ENCODE assay signal across 8 mouse cellular contexts in the genomic region with DNA sequence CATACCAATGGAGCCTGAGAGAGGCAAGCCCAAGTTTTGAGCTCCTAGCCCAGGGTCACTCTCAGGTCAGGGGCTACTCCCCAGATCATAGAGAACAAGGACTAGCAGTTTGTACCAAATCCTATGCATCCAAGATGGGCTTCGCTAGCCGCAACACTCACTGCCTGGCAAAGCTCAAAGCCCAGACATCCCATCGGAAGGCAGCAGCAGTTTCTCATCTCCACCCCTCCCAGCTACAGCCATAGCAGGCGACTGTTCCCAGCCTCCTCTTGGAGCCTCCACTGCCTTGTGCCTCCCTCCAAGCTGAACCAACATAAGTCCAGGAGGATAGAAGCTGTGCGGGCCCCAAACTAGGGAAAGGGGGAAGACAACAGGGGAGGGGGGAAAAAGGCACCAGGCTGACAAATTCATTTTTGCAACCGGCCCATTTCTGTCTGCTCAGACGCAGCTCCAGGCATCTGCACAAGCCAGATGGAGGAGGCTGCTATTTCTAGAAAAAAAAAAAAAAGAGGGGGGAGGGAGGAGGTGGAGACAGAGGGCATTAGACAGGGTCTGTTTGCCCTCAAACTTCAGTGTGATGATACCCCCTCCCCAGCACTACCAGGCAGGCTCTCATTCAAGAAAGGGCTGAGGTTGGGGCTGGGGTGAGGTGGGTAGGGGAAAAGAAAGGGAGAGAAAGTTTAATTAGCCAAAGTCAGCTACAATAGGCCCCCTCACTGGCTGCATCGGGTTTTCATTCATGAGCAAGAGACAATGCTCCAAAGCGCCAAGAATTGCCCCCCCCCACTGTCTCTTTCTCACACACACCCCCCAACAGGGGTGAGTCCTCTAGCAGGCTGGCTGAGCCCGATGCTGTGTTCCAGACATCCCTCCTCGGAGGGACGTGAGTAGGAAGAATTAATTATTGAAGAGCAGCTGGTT. TPM values are rescaled to one million over a fixed set of nuclear protein-coding genes. Genes with fewer than 3 reads are reported as not detected.
DNase-seq lines count a peak whose midpoint lies in the region; ATAC-seq lines count a peak whose summit lies in the region.

No protein-coding gene starts in this region.

- peaks cover 59% of the 10 kb centered on the region for H3K4me1 ChIP-seq in liver, embryonic 13.5 days (replicated peaks)

- no peak for ATAC-seq in liver, embryonic 13.5 days (ENCODE audit: low read depth)

- H3K27ac ChIP-seq in liver, embryonic 13.5 days = no peak overlapping the region

- no peaks in the 10 kb centered on the region for H3K36me3 ChIP-seq in liver, embryonic 13.5 days

- H3K27me3 ChIP-seq in liver, embryonic 13.5 days = peaks cover 51% of the 10 kb centered on the region

- 43% methylated on average over 12 of the region's 12 CpGs for WGBS in liver, embryonic 13.5 days (ENCODE audit: insufficient replicate concordance)

- peak overlapping the region; percentile 97 for H3K4me2 ChIP-seq in liver, embryonic 13.5 days

- no peak overlapping the region for H3K9ac ChIP-seq in liver, embryonic 13.5 days

- no peaks in the 10 kb centered on the region for H3K9me3 ChIP-seq in liver, embryonic 13.5 days (replicated peaks)

- DNase-seq in embryo, embryonic 10 days (ENCODE audit: low spot score) = peak; percentile 48
- DNase-seq in embryo, embryonic 9.5 days (ENCODE audit: extremely low spot score) = no peak
- DNase-seq in right cerebral cortex, postnatal 25 days = peak; percentile 25
- DNase-seq in right cerebral cortex, postnatal 36 days (ENCODE audit: low spot score in 2 of 2) = no peak
- no peak for DNase-seq in liver, embryonic 13.5 days
- no peak for DNase-seq in layer of hippocampus, postnatal 14 days (ENCODE audit: low spot score in 2 of 2)
- DNase-seq in adrenal gland, postnatal 4 days (ENCODE audit: low spot score in 2 of 2) = no peak
- no peak for DNase-seq in yolk sac, embryonic 10.5 days (ENCODE audit: low spot score)

- 0 out of 2 replicates have a peak overlapping the region, but pooled peaks have one; percentile 80 for H3K4me3 ChIP-seq in liver, embryonic 13.5 days (replicated peaks)

RNA-seq across cellular contexts. Expression of gene Hdac5, which starts 2.4 kb away (rescaled TPM):
- polyA plus RNA-seq in liver, embryonic 13.5 days (2015; fragmentation: Nextera tagmentation; extraction: Ambion mirVana) = 12.8 and 12.9 TPM in 2 replicates
- 100 to 1,000 TPM; 171 to 197 TPM for total RNA-seq in layer of hippocampus, postnatal 14 days (2021)
- total RNA-seq in adrenal gland, postnatal 4 days (2021) = 100 to 1,000 TPM; 123 to 125 TPM

RNA-seq across cellular contexts. Expression of gene BC030867, which starts 21.2 kb away (rescaled TPM):
- polyA plus RNA-seq in liver, embryonic 13.5 days (2015; fragmentation: Nextera tagmentation; extraction: Ambion mirVana) = 14.6 and 16.4 TPM in 2 replicates
- total RNA-seq in layer of hippocampus, postnatal 14 days (2021) = under 1 TPM; 0.76 to 0.79 TPM
- total RNA-seq in adrenal gland, postnatal 4 days (2021) = 1 to 10 TPM; 4.8 to 6.0 TPM

RNA-seq across cellular contexts. Expression of gene G6pc3, which starts 38.1 kb away (rescaled TPM):
- polyA plus RNA-seq in liver, embryonic 13.5 days (2015; fragmentation: Nextera tagmentation; extraction: Ambion mirVana) = 14.0 and 14.4 TPM in 2 replicates
- 10 to 100 TPM; 49.2 to 49.5 TPM for total RNA-seq in layer of hippocampus, postnatal 14 days (2021)
- 10 to 100 TPM; 86.3 to 93.3 TPM for total RNA-seq in adrenal gland, postnatal 4 days (2021)

RNA-seq across cellular contexts. Expression of gene Asb16, which starts 41.0 kb away (rescaled TPM):
- polyA plus RNA-seq in liver, embryonic 13.5 days (2015; fragmentation: Nextera tagmentation; extraction: Ambion mirVana) = 0.06 and 0.08 TPM in 2 replicates
- total RNA-seq in layer of hippocampus, postnatal 14 days (2021) = under 1 TPM; 0.86 to 0.88 TPM
- total RNA-seq in adrenal gland, postnatal 4 days (2021) = under 1 TPM; 0.53 to 0.79 TPM

RNA-seq across cellular contexts. Expression of gene Lsm12, which starts 42.4 kb away (rescaled TPM):
- polyA plus RNA-seq in liver, embryonic 13.5 days (2015; fragmentation: Nextera tagmentation; extraction: Ambion mirVana) = 92.6 and 95.3 TPM in 2 replicates
- 10 to 100 TPM; 65.9 to 72.8 TPM for total RNA-seq in layer of hippocampus, postnatal 14 days (2021)
- 10 to 100 TPM; 83.5 to 83.6 TPM for total RNA-seq in adrenal gland, postnatal 4 days (2021)

Comparison
In these comparisons a context has a peak if more than half of its experiments do, and no peak if none do; other contexts are left out.
1. DNase-seq: peak in embryo, embryonic 10 days (single experiment) and right cerebral cortex, postnatal 25 days (single experiment); none in embryo, embryonic 9.5 days (single experiment), right cerebral cortex, postnatal 36 days (0 of 2), liver, embryonic 13.5 days (single experiment), layer of hippocampus, postnatal 14 days (0 of 2), adrenal gland, postnatal 4 days (0 of 2) and yolk sac, embryonic 10.5 days (single experiment).